Mouse (Mus musculus) kidney, adult 2 months (tissue): ENCODE data around the gene Gnb1l.

Experiments
- CTCF ChIP-seq: fragments of 200-500 bp; conservative IDR thresholded peaks from 2 replicates; pipeline ENCODE4 v1.5.1; 2011; ENCODE audit warnings: low read depth, mild to moderate bottlenecking, control low read depth, low read length, moderate library complexity, mixed read lengths; ENCODE audit not compliant: insufficient read depth, insufficient read length
- POLR2A ChIP-seq: fragments of 200-500 bp; IDR thresholded peaks from one replicate; pipeline ENCODE4 v1.6.1; 2011; ENCODE audit warnings: low read depth, low read length, control low read depth

DNA sequence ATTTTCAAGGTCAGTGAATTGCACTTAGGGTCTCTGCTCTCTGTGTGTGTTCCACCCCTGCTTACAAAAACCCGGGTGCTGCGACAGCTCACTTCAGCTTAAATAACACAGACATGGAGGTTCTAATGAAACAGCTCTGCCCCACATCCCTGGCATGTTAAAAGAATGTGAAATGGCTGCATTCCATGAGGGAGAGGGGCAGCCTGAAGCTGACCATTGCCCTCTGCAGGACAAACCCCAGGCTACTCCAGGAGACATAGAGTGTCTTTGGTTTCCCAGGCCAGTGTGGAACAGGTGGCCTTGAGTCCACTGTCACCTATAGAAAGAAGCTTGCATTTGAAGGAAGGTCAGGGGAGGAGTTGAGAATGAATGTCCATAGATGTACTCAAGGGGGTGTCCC is 81.9 kb downstream of the Gnb1l start:
- TF ChIP-seq CTCF (no peak), POLR2A (no peak)
